Mouse (Mus musculus) embryonic facial prominence, embryonic 12.5 days (tissue): ENCODE results near the gene Lats2. TPM values are rescaled to one million over a fixed set of nuclear protein-coding genes. Genes with fewer than 3 reads are reported as not detected.
A peak's percentile ranks its signal among the peaks of the same experiment; 100 is the strongest.
"Not testable (repeated sequence)": the region's sequence is repeated elsewhere in the genome, so short reads cannot be mapped to it uniquely, and the experiment has no call there.

ENCODE experiments used
- ATAC-seq: fragments of 200-750 bp; cut with Nextera tagmentation; 2 replicates; pipeline ENCODE4 v1.8.0; 2017; ENCODE audit not compliant: insufficient number of reproducible peaks, insufficient read depth, low FRiP score, low TSS enrichment
- H3K27ac ChIP-seq: fragments of 300-500 bp; sonication (generic); 2 replicates; pipeline ENCODE4 v1.5.1; 2016; ENCODE audit warnings: mild to moderate bottlenecking
- H3K27me3 ChIP-seq: fragments of 300-500 bp; sonication (generic); 2 replicates; pipeline ENCODE4 v1.6.1; 2016; ENCODE audit warnings: mild to moderate bottlenecking, moderate library complexity
- H3K36me3 ChIP-seq: fragments of 300-500 bp; sonication (generic); 2 replicates; pipeline ENCODE4 v1.6.1; 2016; ENCODE audit warnings: mild to moderate bottlenecking
- H3K4me1 ChIP-seq: fragments of 300-500 bp; sonication (generic); 2 replicates; pipeline ENCODE4 v1.6.1; 2016
- H3K4me2 ChIP-seq: fragments of 300-500 bp; sonication (generic); replicated peaks from 2 replicates; pipeline ENCODE4 v1.6.1; 2016; ENCODE audit warnings: mild to moderate bottlenecking, moderate library complexity
- H3K4me3 ChIP-seq: fragments of 300-500 bp; sonication (generic); 2 replicates; pipeline ENCODE4 v1.5.1; 2016; ENCODE audit warnings: mild to moderate bottlenecking
- H3K9ac ChIP-seq: fragments of 300-500 bp; sonication (generic); 2 replicates; pipeline ENCODE4 v1.6.1; 2016; ENCODE audit warnings: mild to moderate bottlenecking, moderate library complexity
- H3K9me3 ChIP-seq: fragments of 300-500 bp; sonication (generic); 2 replicates; pipeline ENCODE4 v1.6.1; 2016; ENCODE audit warnings: mild to moderate bottlenecking, moderate library complexity
- WGBS: fragments of 180-500 bp; shearing (Covaris S2); methylation state at CpG from one replicate; pipeline ENCODE4 v1.1.7; 2016; 5-methylcytosine and 5-hydroxymethylcytosine counted together
- microRNA-seq: library from miRNA; unstranded; fragments of <30 nt; microRNA quantifications from one replicate; pipeline ENCODE4, GENCODE M21; 2017
- polyA plus RNA-seq: library from polyadenylated mRNA; unstranded; fragments of >200 nt; fragmentation: Nextera tagmentation; extraction: Ambion mirVana; gene quantifications from 2 replicates; pipeline ENCODE4 v1.2.1, GENCODE M21; 2016

The Lats2 gene
- polyA plus RNA-seq, 1 experiment from 2014 or later: 26.3 TPM

- Histone ChIP-seq H3K4me3 (peak overlapping the region; percentile 91), H3K9me3 (no peaks in the 10 kb centered on the region), H3K27ac (peak overlapping the region; percentile 98), H3K27me3 (no peaks in the 10 kb centered on the region), H3K4me2 (peak overlapping the region; percentile 86), H3K9ac (peak overlapping the region; percentile 80), H3K36me3 (no peaks in the 10 kb centered on the region), H3K4me1 (peaks cover 4% of the 10 kb centered on the region)
- under 1% methylated on average over 19 of the region's 19 CpGs for WGBS
- peak; percentile 72; the same call in 1 of the 2 replicates for ATAC-seq
These were observed 93.8 kb downstream of the Lats2 start for GRCm38 (mm10) chr14:57664311-57664821.

- peak overlapping the region; percentile 80; the same call in 1 of the 2 replicates for H3K9ac ChIP-seq
- WGBS: 32% methylated on average over 1 of the region's 1 CpGs
- no peaks in the 10 kb centered on the region for H3K9me3 ChIP-seq
- peaks cover 4% of the 10 kb centered on the region for H3K4me1 ChIP-seq
- no peak for ATAC-seq
- H3K27me3 ChIP-seq: no peaks in the 10 kb centered on the region
- H3K4me3 ChIP-seq: peak overlapping the region; percentile 91
- no peak overlapping the region for H3K27ac ChIP-seq
- no peaks in the 10 kb centered on the region for H3K36me3 ChIP-seq
- H3K4me2 ChIP-seq: peak overlapping the region; percentile 86
These were observed 94.6 kb downstream of the Lats2 start for GRCm38 (mm10) chr14:57663630-57664029.

GRCm38 (mm10) chr14:57658301-57658700 lies 99.9 kb downstream of the Lats2 start:
- Histone ChIP-seq H3K4me2 (no peak overlapping the region), H3K4me1 (no peaks in the 10 kb centered on the region), H3K4me3 (no peak overlapping the region), H3K36me3 (no peaks in the 10 kb centered on the region), H3K9me3 (no peaks in the 10 kb centered on the region), H3K27ac (no peak overlapping the region), H3K27me3 (no peaks in the 10 kb centered on the region), H3K9ac (no peak overlapping the region)
- no peak for ATAC-seq
- 98% methylated on average over 4 of the region's 4 CpGs for WGBS

- Histone ChIP-seq H3K9me3 (no peaks in the 10 kb centered on the region), H3K4me2 (no peak overlapping the region), H3K4me1 (no peaks in the 10 kb centered on the region), H3K9ac (no peak overlapping the region), H3K27me3 (no peaks in the 10 kb centered on the region), H3K36me3 (no peaks in the 10 kb centered on the region), H3K27ac (no peak overlapping the region), H3K4me3 (no peak overlapping the region)
- WGBS: 92% methylated on average over 2 of the region's 2 CpGs
- no peak for ATAC-seq
These were observed 100.7 kb downstream of the Lats2 start for GRCm38 (mm10) chr14:57657500-57657899.

GRCm38 (mm10) chr14:57656519-57656918 lies 101.7 kb downstream of the Lats2 start:
- not testable (repeated sequence) for H3K36me3 ChIP-seq, H3K4me3 ChIP-seq, ATAC-seq, H3K9ac ChIP-seq, H3K4me2 ChIP-seq, H3K27ac ChIP-seq, H3K4me1 ChIP-seq, H3K9me3 ChIP-seq, H3K27me3 ChIP-seq
- WGBS: 95% methylated on average over 3 of the region's 3 CpGs

GRCm38 (mm10) chr14:57649501-57649900 lies 108.7 kb downstream of the Lats2 start:
- ATAC-seq: no peak
- Histone ChIP-seq H3K27ac (no peak overlapping the region), H3K4me3 (no peak overlapping the region), H3K9ac (no peak overlapping the region), H3K4me1 (0 out of 2 replicates have a peak, but pooled peaks cover 4% of the 10 kb centered on the region), H3K4me2 (no peak overlapping the region), H3K9me3 (no peaks in the 10 kb centered on the region), H3K36me3 (no peaks in the 10 kb centered on the region), H3K27me3 (no peaks in the 10 kb centered on the region)

GRCm38 (mm10) chr14:57646155-57646554 lies 112.0 kb downstream of the Lats2 start:
- no peak overlapping the region for H3K27ac ChIP-seq
- 0 out of 2 replicates have a peak, but pooled peaks cover 6% of the 10 kb centered on the region for H3K36me3 ChIP-seq
- ATAC-seq: no peak
- H3K4me1 ChIP-seq: 0 out of 2 replicates have a peak, but pooled peaks cover 4% of the 10 kb centered on the region
- H3K4me3 ChIP-seq: no peak overlapping the region
- no peaks in the 10 kb centered on the region for H3K27me3 ChIP-seq
- H3K4me2 ChIP-seq: no peak overlapping the region
- no peak overlapping the region for H3K9ac ChIP-seq
- WGBS: 67% methylated on average over 4 of the region's 4 CpGs
- H3K9me3 ChIP-seq: no peaks in the 10 kb centered on the region

Small RNA genes lying within 50 kb of the gene (microRNA-seq; reads per million reads assigned to microRNA genes)
- not detected for gene Mir3077

Other genes starting within 250 kb of the Lats2 start
- 4.3 and 4.9 TPM in 2 replicates for gene Il17d, start 233.6 kb downstream of the Lats2 start, polyA plus RNA-seq
- 95.3 TPM in 2 replicates for gene Eef1akmt1, start 186.8 kb downstream of the Lats2 start, polyA plus RNA-seq
- gene Xpo4, start 93.0 kb downstream of the Lats2 start, polyA plus RNA-seq: 31.6 and 32.7 TPM in 2 replicates
- not detected in 2 replicates for gene Gm49361, start 12.3 kb downstream of the Lats2 start, polyA plus RNA-seq
- gene Sap18, start 39.8 kb upstream of the Lats2 start, polyA plus RNA-seq: 27.8 and 39.3 TPM in 2 replicates
- 43.9 and 46.7 TPM in 2 replicates for gene Ska3, start 67.8 kb upstream of the Lats2 start, polyA plus RNA-seq
- gene Mrpl57, start 67.8 kb upstream of the Lats2 start, polyA plus RNA-seq: 127 and 137 TPM in 2 replicates
- 73.0 and 79.6 TPM in 2 replicates for gene Zdhhc20, start 131.9 kb upstream of the Lats2 start, polyA plus RNA-seq
- gene Micu2, start 240.9 kb upstream of the Lats2 start, polyA plus RNA-seq: 94.0 and 98.6 TPM in 2 replicates